Mouse (Mus musculus): ENCODE measurements around the gene Sit1.
A peak's percentile ranks its signal among the peaks of the same experiment; 100 is the strongest.

DNA sequence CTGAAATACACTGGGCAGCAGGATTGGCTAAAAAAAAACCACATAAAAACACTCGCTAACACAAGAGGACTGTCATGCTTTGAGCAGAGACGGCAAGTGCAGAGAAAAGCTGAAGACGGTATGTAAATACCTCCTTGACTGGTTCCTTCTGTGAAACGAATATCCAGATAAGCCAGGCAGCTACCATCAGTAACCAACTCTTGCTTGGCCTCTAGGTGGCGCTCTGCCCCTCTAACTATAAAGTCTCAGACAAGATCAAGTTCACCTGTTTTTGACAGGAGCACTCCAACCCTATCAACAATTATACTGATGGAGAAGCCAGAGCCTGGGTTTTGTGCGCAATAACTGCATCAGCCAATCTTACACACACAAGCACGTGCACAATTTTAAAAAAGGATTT lies 47.0 kb upstream of the Sit1 start:
- TF ChIP-seq CTCF (conservative IDR thresholded peaks at IDR 0.05; ENCODE audit: low read length): peak; percentile 84
- TF ChIP-seq POU5F1 (IDR thresholded peaks at IDR 0.05; ENCODE audit: borderline replicate concordance, low read length): no peak
